Mouse (Mus musculus): ENCODE measurements around the gene Higd1a.
A peak's percentile ranks its signal among the peaks of the same experiment; 100 is the strongest.

GRCm38 (mm10) chr9:121830956-121831293 lies 27.2 kb downstream of the Higd1a start:
- TF ChIP-seq CTCF (IDR thresholded peaks at IDR 0.05; ENCODE audit: borderline replicate concordance, control insufficient read depth, extremely low read depth, insufficient read depth, low read length, poor library complexity) (peak; percentile 75; the same call in 1 of the 2 replicates), POLR2A (IDR thresholded peaks at IDR 0.05; ENCODE audit: control insufficient read depth, extremely low read depth, insufficient read depth, low read length, poor library complexity) (no peak)
